Mouse (Mus musculus) bone marrow macrophage, adult 2 months (primary cell): ENCODE results near the gene Myo1d. TPM values are rescaled to one million over a fixed set of nuclear protein-coding genes. Genes with fewer than 3 reads are reported as not detected.

Source experiments
- H3K27ac ChIP-seq: 2 replicates; pipeline ENCODE4 v1.5.1; 2012; ENCODE audit warnings: low read depth, low read length; ENCODE audit not compliant: insufficient read depth
- H3K4me1 ChIP-seq: 2 replicates; pipeline ENCODE4 v1.6.1; 2012; ENCODE audit warnings: low read length; ENCODE audit not compliant: control insufficient read depth, insufficient read depth
- H3K4me3 ChIP-seq: 2 replicates; pipeline ENCODE4 v1.5.1; 2012; ENCODE audit warnings: mild to moderate bottlenecking, low read length, moderate library complexity; ENCODE audit not compliant: insufficient read depth
- CTCF ChIP-seq: IDR thresholded peaks from 2 replicates; pipeline ENCODE4 v1.5.1; 2012; ENCODE audit warnings: low read depth, mild to moderate bottlenecking, low read length, moderate library complexity
- POLR2A ChIP-seq: IDR thresholded peaks from 2 replicates; pipeline ENCODE4 v1.6.1; 2012; ENCODE audit warnings: mild to moderate bottlenecking, low read depth, low read length, borderline replicate concordance
- polyA plus RNA-seq: library from polyadenylated mRNA; stranded (reverse); fragments of >200 nt; gene quantifications from 2 replicates; pipeline ENCODE4 v1.2.4, GENCODE M21; 2012; ENCODE audit not compliant: missing spikeins, insufficient read depth, insufficient read length

Myo1d gene
- polyA plus RNA-seq, 1 experiment: 0.75 TPM

DNA sequence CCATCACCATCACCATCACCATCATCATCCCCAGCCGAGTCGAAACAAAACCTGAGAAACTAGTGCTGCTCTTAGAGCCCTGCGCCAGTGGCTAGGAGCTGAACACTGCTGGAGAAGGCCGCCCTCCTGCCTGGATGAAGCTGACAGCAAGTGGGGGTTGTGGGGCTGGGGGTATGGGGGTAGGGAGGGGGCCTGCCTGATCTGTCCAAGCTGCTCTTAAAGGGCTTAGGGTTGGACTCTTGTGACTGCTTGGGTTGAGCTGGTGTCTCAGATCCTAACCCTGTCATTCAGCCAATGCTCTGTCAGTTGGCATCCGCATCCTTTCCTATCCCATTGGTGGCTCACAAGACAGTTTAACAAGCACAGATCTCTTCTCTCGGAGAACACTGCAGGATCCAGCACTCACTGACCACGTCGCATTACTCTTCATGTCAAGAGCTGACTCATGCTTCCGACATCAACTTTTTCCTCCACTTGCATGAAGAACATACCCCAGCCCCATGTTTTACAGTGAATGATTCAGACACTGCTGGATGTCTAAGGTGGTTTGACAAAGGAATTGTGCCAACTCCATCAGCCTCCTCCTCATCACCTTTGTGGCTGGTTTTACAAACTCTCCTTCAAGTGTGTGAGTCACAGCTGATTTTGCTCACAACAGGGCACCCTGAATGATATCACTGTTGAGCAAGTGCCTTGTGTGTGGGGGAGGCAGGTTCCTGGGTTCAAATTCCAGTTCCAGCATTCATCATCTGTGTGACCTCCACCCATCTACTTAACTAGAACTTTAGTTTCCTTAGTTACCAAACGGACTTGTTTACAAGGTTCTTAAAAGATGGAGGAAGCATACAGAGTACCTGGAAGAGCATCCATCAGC lies 150.6 kb downstream of the Myo1d start:
- Histone ChIP-seq H3K27ac (no peak overlapping the region), H3K4me3 (no peak overlapping the region), H3K4me1 (no peaks in the 10 kb centered on the region)
- no peak for TF ChIP-seq CTCF
- TF ChIP-seq POLR2A: no peak

DNA sequence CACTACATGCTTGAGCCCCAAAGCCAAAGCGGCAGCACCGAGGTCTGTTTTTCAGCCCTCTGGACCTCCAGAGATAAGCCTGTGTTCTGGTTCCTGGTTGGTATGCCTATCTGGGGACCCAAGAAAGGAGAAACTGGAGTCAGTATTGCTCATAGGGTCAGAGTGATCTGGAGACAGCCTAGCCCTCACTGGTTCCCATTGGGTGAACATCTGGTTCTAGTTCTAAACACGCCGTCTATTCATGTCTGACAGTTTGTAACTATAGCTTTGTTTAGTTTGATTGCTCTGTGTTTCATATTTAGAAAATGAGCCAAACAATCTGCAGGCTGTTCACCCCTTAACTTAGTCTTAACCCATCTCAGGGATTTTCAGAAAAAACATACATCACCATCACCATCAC lies 151.2 kb downstream of the Myo1d start:
- no peak for TF ChIP-seq POLR2A
- TF ChIP-seq CTCF: no peak
- Histone ChIP-seq H3K4me3 (no peak overlapping the region), H3K27ac (no peak overlapping the region), H3K4me1 (no peaks in the 10 kb centered on the region)

DNA sequence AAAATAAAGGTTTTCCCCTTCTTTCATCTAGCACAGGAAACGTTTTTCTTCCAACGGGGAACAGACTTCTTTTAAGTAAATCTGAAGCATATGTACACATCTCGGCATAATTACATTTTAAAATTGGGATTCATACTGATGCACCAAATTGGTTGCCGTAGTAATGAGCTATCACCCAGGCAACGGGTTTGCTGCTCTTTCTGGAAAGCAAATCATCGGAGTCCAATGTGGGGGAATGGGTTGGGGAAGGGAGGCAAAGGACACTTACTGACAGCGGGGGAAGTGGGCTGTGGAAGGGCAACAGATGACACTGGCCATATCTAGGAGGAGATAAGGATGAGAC lies 156.8 kb downstream of the Myo1d start:
- Histone ChIP-seq H3K4me1 (no peaks in the 10 kb centered on the region), H3K27ac (no peak overlapping the region), H3K4me3 (no peak overlapping the region)
- TF ChIP-seq POLR2A: no peak
- no peak for TF ChIP-seq CTCF

GRCm38 (mm10) chr11:80622233-80623037 lies 157.4 kb downstream of the Myo1d start:
- Histone ChIP-seq H3K4me1 (no peaks in the 10 kb centered on the region), H3K27ac (no peak overlapping the region), H3K4me3 (no peak overlapping the region)
- TF ChIP-seq POLR2A (no peak), CTCF (no peak)

GRCm38 (mm10) chr11:80614949-80615725 lies 164.7 kb downstream of the Myo1d start:
- TF ChIP-seq CTCF (no peak), POLR2A (no peak)
- Histone ChIP-seq H3K4me3 (no peak overlapping the region), H3K27ac (no peak overlapping the region), H3K4me1 (no peaks in the 10 kb centered on the region)

- no peak overlapping the region for H3K4me3 ChIP-seq
- no peaks in the 10 kb centered on the region for H3K4me1 ChIP-seq
- no peak overlapping the region for H3K27ac ChIP-seq
- TF ChIP-seq POLR2A (no peak), CTCF (no peak)
Measured at GRCm38 (mm10) chr11:80614418-80614817, 165.4 kb downstream of the Myo1d start.

GRCm38 (mm10) chr11:80613534-80613933 lies 166.3 kb downstream of the Myo1d start:
- no peak overlapping the region for H3K27ac ChIP-seq
- H3K4me1 ChIP-seq: no peaks in the 10 kb centered on the region
- TF ChIP-seq POLR2A (no peak), CTCF (no peak)
- H3K4me3 ChIP-seq: no peak overlapping the region

GRCm38 (mm10) chr11:80602707-80603441 lies 177.0 kb downstream of the Myo1d start:
- peaks cover 4% of the 10 kb centered on the region for H3K4me1 ChIP-seq
- no peak for TF ChIP-seq POLR2A
- H3K27ac ChIP-seq: no peak overlapping the region
- peak overlapping the region; percentile 43 for H3K4me3 ChIP-seq

DNA sequence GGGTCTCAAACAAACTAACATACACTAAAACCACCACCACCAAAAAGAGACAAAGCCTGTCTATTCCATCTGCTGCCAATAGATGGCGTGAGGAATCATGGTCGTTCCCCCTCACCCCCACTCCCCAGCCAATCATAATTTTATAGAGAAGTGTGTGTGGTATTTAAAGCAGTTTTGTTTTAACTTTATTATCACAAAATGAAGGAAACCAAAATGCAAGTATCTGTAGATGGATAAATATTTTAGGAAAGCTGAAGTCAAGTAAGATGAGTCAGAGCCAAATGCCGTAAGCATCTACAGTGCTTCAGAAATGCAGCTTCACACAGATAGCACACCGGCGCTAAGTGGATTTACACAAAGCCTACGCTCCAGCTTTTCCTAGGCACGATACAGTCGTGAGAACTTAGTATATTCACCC lies 177.8 kb downstream of the Myo1d start:
- peak overlapping the region; percentile 16; the same call in 1 of the 2 replicates for H3K4me3 ChIP-seq
- H3K27ac ChIP-seq: no peak overlapping the region
- peaks cover 4% of the 10 kb centered on the region for H3K4me1 ChIP-seq
- TF ChIP-seq POLR2A: no peak
- TF ChIP-seq CTCF: peak; percentile 43; the same call in 1 of the 2 replicates
